Mouse (Mus musculus) naive thymus-derived CD4-positive, alpha-beta T cell, adult 2 months (primary cell): ENCODE data around the gene Hip1r.

Experiments
- DNase-seq: peaks from one replicate; pipeline ENCODE4 v3.0.0-alpha.2; 2011; ENCODE audit warnings: low read depth

The Hip1r gene

DNA sequence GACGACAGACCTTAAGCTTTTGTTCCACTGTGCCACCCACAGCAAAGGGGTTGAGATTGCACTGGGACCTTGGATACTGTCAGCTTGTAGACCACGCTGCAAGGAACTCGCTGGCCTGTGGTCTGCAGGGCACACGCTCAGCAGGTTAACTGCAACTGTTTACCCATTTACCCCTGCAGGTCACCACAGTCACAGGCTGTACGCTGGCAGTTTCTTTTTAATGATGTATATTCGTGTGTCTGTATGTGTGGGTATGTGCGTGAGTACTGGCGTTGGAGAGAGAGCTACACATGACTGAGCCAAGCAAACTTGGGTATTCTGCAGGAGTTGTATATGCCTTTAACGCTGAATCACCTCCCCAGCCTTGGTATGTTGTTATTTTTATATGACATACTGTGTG lies 45.2 kb downstream of the Hip1r start:
- DNase-seq: peak; percentile 48

- peak; percentile 75 for DNase-seq
Observed at GRCm38 (mm10) chr5:124019348-124020216, 46.2 kb downstream of the Hip1r start.

DNA sequence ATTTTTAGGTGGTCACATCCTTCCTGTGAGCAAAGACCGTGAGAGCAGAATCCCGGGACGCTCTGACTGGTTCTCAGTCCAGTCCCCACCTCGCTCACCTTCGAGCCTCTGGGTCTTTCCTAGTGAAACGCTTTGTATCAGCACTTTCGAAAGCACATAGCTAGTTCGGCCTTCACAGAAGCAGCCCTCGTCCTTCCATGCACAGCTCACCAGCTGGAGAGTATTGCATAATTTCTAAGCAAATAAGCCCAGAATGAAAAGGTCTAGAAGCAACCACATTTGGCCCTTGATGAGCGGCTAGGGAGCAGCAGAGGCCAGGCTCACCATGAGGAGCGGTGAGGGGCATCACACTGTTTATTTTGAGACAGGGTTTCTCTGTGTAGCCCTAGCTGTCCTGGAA lies 47.7 kb downstream of the Hip1r start:
- peak; percentile 31 for DNase-seq

GRCm38 (mm10) chr5:124021701-124022100 lies 48.3 kb downstream of the Hip1r start:
- DNase-seq: peak; percentile 52

GRCm38 (mm10) chr5:124022365-124022764 lies 48.9 kb downstream of the Hip1r start:
- DNase-seq: peak; percentile 73

DNA sequence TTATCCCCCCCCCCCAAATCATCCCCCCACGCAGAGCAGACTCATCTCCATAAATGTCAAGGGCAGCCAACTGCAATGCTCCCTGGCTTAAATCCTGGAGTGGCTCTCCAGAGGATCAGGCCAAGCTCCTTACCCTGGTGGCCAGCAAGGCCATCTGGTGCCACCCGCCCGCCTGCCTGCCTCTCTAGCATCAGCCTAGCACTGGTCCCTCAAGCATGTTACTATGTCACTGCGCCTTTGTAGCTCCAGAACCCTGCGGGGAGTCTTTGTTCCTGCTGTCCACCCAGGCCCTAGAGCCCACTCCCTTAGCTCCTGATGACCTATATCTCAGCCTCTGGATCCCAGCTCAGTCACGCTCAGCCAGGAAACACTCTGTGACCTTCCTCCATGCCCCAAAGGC lies 51.2 kb downstream of the Hip1r start:
- DNase-seq: no peak

- DNase-seq: peak; percentile 50
Observed at GRCm38 (mm10) chr5:124025146-124025545, 51.7 kb downstream of the Hip1r start.

GRCm38 (mm10) chr5:124025587-124026441 lies 52.4 kb downstream of the Hip1r start:
- peak; percentile 30 for DNase-seq

GRCm38 (mm10) chr5:124026568-124026967 lies 53.1 kb downstream of the Hip1r start:
- DNase-seq: no peak

- peak; percentile 57 for DNase-seq
Observed at GRCm38 (mm10) chr5:124027702-124028470, 54.5 kb downstream of the Hip1r start.

- peak; percentile 75 for DNase-seq
Observed at GRCm38 (mm10) chr5:124028680-124029079, 55.3 kb downstream of the Hip1r start.

GRCm38 (mm10) chr5:124029220-124030035 lies 56.0 kb downstream of the Hip1r start:
- DNase-seq: peak; percentile 70

DNA sequence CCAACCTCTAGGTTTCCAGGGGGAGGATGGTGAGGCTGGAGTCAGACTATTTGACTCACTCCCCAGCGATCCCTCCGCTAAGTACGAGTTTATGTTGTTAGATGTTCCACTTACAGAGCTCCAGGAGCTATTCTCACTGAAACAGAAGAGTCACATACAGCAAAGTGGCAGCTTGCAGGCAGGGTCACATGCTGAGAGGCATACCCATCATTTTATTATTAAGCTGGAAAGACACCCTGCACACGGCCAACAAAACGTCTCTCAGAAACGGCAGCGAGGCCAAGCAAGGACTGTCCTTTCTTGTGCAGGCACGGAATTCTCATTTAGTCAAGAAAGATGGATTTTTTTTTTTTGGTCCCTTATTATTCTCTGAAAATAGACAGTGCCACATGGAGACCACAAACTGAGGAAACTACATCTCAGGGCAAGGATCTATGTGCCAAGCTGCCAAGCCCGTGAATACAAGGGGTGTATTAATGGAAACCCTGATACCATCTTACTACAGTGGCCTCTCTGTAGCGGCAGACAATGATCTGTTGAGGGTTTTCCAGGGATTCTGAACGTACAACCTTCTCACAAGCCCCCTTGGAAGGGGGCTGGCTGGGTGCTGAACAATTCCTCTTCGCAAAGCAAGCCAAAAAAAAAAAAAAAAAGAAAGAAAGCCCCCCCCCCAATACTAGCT lies 57.1 kb downstream of the Hip1r start:
- DNase-seq: peak; percentile 77

DNA sequence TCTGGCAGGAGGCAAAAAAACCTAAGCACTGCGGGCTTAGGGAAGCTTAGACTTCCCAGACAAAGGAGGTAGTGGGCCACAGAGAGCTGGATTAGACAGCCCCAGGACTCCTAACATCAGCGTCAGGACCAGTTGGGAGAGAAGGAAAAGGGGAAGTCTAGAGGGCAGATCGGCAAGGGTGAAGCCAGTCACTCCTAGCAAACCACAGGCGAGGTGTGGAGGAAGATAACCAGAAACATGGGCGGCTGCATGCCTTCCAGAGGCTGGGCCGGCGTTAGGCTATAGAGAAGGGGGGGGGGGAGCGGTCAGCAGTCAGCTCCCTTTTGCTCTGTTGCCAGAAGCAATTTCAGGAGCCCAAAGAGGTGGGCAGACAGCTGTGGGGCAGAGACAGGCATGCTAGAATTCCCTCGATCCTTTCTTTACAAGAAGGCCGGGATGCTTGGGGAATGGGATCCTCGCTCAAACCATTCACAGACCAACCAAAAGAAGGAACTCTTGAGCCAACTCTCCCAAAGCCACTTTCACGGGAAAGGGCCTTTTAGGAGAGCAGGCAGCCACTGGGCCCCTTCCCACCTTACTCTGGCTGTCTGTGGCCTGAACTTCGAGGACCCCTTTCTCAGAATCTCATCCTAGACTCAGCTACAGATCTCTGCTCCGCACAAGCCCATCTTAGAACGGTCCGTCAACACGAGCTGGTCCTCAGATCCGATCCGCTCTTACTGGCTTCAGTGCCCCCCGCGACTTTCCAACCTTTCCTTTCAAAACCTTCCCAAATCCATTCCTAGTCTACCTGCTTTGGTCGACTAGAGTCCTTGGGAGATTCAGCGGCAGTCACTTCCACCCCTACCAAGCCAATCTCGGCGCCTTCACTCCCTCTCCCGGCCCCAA lies 57.9 kb downstream of the Hip1r start:
- DNase-seq: peak; percentile 69

GRCm38 (mm10) chr5:124032001-124032508 lies 58.6 kb downstream of the Hip1r start, which contains the start of gene Vps37b:
Gene Vps37b (minus strand): TSS chr5:124032270.
- peak; percentile 96 for DNase-seq

DNA sequence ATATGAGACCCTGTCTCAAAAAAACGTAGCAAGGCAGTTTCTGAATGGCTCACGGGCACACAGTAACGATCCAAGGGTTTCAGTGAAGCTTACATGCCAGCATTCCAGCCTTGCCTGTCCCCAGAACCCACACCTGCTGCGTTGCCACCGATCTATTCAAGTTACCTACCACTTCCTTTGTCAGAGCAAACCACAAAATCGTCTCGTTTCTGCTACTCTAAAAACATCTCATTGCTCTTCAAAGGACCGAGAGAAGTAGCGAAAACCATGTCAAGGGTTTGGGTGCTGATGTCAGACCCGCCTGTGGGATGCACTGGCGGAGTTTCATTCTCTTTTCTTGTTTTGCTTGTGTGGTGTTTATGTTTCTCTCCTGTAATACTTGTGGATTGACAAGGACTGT lies 61.0 kb downstream of the Hip1r start:
- peak; percentile 95 for DNase-seq

DNA sequence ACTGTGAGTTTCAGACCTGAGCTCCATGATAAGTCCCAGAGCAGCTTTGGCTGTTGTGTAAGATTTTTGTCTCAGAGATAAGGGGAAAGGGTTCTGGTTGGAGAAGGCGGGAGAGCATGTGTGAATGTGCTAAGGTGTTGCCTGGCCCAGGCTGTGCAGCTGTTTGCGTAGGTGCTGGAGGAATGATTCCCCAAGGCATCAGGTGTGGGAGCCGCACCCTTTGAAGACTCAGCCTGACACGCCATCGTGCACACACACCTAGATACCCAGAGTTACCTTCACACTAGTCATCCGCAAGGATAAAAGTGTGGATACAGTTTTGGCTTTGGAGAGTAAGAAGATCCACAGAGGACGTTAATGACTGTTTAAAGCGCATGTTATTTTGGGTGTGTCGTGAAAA lies 62.0 kb downstream of the Hip1r start:
- no peak for DNase-seq

- peak; percentile 92 for DNase-seq
Observed at GRCm38 (mm10) chr5:124035806-124036205, 62.4 kb downstream of the Hip1r start.

DNA sequence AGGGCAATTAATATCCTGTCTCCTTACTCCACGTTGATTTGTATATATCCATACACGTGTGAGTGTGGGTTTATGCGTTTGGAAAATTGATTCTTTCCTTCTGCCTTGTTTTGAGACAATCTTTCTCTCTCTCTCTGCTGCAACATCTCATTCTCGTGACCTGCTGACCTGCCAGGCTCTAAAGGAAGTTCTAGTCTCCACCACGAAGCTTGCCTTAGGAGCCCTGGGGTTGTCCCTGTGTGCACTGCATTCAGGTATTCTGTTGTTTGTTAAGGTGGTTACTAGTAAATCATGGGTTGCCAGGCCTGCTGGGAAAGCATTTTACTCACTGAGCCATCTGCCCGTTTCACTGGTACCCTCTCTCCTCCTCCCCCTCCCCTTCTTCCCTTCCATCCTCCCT lies 62.9 kb downstream of the Hip1r start:
- DNase-seq: peak; percentile 81
